Mouse (Mus musculus) granulocyte monocyte progenitor cell, adult 5-6 weeks (primary cell): ENCODE measurements around the gene Fam83c. TPM values are rescaled to one million over a fixed set of nuclear protein-coding genes. Genes with fewer than 3 reads are reported as not detected.

Experiments used
- ATAC-seq: replicated peaks from 2 replicates; pipeline ENCODE4 v1.8.0; 2016; ENCODE audit warnings: mild to moderate bottlenecking, moderate TSS enrichment, inconsistent platforms; ENCODE audit not compliant: poor library complexity, severe bottlenecking
- total RNA-seq, 2 experiments: library from RNA; stranded (forward) in 1 of 2; stranded (reverse) in 1 of 2; fragments of 200-712, 200-1000 nt in 1 of 2; fragments of >200 nt in 1 of 2; fragmentation: Nextera tagmentation in 1 of 2; gene quantifications; 2 replicates each; pipeline ENCODE4 v1.2.3; 2014 to 2017

The Fam83c gene
- total RNA-seq, 2 experiments from 2014 or later = not detected

DNA sequence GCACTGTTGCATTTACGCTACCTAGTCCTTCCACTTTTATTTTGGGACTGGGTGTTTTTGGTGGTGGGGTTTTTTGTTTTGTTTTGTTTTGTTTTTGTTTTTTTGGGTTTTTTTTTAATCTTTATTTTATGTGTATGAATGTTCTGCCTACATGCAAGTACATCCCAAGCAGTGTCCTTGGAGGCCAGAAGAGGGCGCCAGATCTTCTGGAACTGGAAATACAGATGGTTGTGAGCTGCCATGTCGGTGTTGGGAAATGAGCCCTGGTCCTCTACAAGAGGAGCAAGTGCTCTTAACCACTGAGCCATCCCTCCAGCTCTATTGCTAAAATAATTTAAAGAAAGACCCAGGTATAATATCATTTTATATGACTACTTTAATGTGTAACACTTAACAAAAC, 31.9 kb downstream of the Fam83c start:
- ATAC-seq = no peak; the same call in 1 of the 2 replicates

DNA sequence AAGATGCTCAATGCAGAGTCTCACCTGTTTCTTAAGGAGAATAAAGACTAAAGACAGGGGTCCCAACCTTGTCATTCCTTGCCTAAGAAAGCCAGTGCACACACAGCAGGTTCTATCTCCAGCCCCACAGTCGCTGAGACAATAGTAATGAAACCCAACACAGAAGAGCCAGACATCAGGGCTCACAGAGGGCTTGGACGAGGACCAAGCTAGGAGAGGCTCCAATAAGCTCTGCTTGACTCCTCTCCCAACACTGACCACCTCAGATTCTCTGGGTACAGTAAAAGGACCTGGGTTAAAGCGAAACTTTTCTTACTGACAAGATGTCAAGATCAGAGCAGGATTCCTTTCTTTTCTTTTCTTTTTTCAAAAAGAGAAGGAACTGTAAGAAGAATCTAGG, 36.0 kb downstream of the Fam83c start:
- ATAC-seq = no peak

DNA sequence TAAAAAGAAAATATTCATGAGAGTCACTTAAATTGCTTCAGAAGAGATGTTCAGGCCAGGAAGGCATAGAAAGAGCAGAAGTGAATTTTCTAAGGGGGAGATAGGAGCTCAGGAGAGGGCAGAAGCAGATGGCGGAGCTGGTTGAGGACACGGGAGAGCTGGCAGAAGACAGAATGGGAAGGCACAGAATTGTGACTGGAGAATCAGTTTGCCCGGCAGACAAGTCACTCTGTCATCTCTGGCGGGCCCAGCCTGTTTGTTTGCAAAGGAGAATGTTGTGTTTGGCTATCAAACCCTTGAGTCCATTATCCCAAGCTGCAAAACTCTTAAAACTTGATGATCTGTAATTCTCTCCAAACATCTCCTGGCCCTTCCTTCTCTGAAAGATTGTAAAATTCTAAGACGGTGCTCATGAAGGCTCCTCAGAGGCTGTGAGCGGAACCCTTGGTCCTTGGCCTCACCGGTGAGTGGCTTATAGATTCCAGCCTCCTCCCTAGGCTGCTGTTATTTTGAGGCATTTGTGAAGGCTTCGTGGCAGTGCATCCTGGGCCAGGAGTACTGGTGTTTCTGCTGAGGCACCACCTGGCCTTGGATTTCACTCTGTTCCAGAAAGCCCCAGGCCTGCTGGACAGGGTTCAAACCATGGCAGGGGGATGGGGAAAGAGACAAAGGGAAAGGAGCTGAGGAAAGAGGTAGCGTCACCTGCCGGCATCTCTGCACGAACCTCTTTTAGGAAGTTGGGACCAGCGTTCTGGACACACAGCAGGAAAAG, 39.8 kb downstream of the Fam83c start:
- no peak for ATAC-seq

DNA sequence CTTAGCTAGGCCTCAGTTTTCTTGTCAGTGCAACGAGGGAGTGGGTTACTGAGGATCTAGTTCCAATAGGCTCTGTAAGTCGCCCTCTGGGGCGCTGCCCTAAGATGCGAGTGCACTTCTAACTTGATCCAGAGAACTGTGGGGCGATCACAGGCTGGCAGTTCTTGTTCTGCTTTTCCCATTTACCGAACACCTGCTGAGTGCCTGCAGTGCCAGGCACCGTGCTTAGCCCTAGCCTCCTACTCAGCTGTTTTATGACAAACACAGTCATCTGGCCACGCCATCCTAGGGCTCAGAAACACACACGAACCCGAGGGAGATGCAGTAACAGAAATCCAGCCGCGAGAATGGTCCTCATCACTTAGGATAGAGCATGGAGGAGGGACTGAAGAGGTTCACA, 41.8 kb downstream of the Fam83c start:
- 0 out of 2 replicates have a peak, but pooled peaks have one; percentile 33 for ATAC-seq

DNA sequence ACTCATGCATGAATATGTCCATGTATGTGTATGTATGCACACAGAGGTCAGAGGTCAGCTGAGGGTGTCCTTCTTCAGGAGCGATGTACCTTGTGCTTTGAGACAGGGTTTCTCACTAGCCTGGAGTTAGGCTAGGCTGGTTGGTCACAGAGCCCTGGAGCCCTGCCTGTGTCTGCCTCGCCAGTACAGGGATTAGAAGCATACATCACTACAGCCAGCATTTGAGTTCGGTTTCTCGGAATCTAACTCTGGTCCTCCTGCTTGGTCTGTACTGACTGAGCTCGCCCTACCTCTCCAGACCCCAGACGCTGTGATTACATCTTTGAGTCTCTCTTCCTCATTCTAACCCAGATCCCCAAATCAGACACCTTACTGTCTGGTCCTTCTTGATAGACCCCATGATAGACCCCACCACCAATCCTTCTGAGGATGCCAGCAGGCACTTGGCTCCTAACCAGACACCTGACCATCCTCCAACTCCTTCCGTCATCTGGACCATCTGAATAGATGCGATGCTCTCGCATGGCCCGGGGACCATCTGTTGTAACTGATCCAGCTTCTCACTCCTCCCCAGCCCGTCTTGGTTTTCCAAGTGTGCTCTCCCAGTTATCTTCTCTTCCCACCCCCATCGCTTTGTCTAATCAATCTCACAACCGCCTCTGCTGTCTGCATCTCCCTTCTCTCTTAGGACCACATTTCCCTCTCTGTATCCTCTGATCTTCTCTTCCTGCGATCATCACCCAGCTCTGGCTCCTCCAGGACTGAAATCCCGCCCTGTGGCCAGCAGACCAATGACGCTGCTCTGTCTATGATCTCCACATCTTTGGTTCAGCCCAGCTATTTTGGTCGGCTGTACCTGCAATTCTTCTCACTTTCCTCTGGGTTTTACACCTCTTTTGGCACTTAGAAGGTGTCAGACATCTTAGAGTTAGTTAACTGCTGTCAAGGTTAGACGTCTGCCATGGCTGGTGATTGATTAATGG, 46.4 kb downstream of the Fam83c start:
- no peak for ATAC-seq

DNA sequence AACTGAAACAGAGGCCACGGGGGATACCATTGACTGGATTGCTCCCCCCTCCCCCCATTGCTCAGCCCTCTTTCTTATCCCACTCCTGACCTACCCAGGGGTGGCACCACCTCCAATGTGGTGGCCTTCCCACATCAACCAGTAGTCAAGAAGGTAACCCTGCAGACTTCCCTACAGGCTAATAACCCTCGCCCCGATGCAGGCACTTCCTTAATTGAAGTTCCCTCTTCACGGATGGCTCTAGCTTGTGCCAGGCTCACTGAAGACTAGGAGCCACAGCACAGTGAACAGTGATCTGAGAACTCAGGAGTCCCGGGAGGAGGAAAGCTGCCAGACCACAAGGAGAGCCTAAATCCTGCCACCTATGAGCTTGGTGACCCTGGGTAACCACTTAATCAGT, 47.7 kb downstream of the Fam83c start:
- ATAC-seq = peak; percentile 77

DNA sequence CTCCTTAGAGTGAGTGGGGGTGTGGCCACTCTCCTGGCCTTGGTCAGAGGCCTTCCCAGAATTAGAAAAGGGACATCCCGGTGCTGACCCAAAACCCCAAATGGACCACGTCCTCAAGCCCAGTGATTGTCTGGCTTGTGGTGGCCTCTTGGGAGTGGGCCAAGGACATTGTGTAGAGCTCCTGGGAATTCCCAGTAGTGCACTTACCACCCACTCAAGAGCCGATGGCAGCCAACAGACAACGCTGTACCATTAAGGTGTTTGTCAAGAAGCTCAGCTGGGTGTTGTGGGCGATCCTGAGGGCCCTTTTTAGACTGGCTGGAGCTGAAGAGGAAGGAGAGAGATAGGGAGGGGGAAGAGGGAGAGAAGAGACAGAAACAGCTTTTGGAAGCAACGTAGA, 50.1 kb downstream of the Fam83c start:
- no peak for ATAC-seq

DNA sequence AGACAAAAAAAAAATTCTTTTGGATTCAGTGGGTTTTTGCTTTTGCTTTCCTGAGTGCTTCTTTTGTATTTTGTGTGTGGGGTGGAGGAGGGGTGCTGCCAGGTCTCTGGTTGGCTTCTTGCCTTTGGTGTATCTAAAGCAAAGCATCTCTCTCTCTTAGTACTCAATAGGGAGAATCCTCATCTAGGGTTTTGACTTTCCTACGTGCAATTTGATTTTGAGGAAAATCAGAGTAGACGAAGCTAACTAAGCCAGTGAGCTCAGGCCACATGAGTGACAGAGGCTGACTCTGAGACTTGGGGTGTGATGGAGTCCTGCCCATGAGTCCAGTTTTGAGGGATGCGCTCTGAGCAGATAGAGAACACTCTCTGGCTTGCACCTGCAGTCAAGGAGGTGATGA, 55.1 kb downstream of the Fam83c start:
- no peak for ATAC-seq

DNA sequence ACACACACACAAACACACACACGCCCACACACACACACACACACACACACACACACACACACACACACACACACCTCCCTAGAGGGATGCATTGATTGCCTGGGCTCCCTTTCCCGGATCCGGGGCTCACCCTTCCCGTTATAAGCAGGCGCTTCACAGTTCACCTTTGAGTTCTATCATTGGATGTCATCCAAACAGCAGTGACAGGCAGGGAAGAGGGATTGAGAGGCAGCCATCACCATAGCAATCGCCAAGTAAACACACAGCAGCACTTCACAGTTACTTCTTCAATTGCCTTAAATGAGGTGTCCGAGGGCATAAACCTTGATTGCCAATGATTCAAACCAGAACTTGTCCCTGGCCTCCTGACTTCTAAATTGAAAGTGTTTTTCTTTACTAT, 55.6 kb downstream of the Fam83c start:
- ATAC-seq = no peak

DNA sequence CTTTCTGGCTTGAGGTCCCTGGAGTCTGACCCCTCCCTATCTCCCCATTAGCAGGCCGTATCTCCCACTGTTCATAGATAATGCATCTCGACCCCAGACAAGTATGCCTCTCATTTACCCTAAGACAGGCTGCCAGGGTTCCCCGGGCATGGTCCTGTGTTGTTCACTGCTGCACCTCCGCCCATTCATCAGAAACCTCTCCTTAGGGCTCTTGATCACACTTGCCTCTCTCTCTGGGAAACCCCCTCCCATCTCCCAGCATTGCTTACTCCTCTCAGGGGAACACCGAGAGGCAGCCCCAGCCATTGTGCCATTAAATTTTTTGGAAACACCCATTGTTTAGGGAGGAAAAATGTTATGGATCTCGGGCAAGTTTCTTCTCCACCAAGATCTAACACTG, 56.6 kb downstream of the Fam83c start:
- no peak for ATAC-seq

DNA sequence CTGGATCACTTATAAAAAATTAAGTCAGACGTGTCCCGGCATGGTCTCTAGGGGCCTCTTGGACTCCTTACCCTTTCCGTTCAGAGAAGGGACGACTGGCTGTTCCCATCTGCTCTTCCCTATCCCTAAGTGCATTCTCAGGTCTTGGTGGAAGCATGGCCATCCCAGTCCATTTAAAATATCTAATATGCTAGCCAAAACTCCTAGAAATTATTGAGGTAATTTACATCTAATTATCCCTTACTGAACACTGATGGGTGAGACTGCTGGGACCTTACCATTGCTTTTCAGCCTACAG, 57.0 kb downstream of the Fam83c start:
- ATAC-seq = no peak

Other genes with a start within 250 kb of the Fam83c start
- gene Gss, start 242.0 kb downstream of the Fam83c start, total RNA-seq (2014; fragmentation: Nextera tagmentation) = 17.0 and 18.2 TPM in 2 replicates
- gene Gss, start 242.0 kb downstream of the Fam83c start, total RNA-seq (2017) = 16.7 and 21.6 TPM in 2 replicates
- 0.37 TPM in 1 of 2 replicates, not detected in the other for gene Myh7b, start 223.6 kb downstream of the Fam83c start, total RNA-seq (2014; fragmentation: Nextera tagmentation)
- gene Myh7b, start 223.6 kb downstream of the Fam83c start, total RNA-seq (2017) = not detected in 2 replicates
- 106 and 107 TPM in 2 replicates for gene Trpc4ap, start 142.5 kb downstream of the Fam83c start, total RNA-seq (2014; fragmentation: Nextera tagmentation)
- gene Trpc4ap, start 142.5 kb downstream of the Fam83c start, total RNA-seq (2017) = 76.1 and 89.2 TPM in 2 replicates
- gene Edem2, start 105.4 kb downstream of the Fam83c start, total RNA-seq (2014; fragmentation: Nextera tagmentation) = 74.9 and 81.9 TPM in 2 replicates
- gene Edem2, start 105.4 kb downstream of the Fam83c start, total RNA-seq (2017) = 71.6 and 73.7 TPM in 2 replicates
- gene Gm17581, start 99.0 kb downstream of the Fam83c start, total RNA-seq (2014; fragmentation: Nextera tagmentation) = not detected in 2 replicates
- not detected in 2 replicates for gene Gm17581, start 99.0 kb downstream of the Fam83c start, total RNA-seq (2017)
- 0.88 and 3.3 TPM in 2 replicates for gene Procr, start 83.7 kb downstream of the Fam83c start, total RNA-seq (2014; fragmentation: Nextera tagmentation)
- gene Procr, start 83.7 kb downstream of the Fam83c start, total RNA-seq (2017) = 1.1 and 1.6 TPM in 2 replicates
- gene Mmp24, start 59.5 kb downstream of the Fam83c start, total RNA-seq (2014; fragmentation: Nextera tagmentation) = not detected in 2 replicates
- not detected in 2 replicates for gene Mmp24, start 59.5 kb downstream of the Fam83c start, total RNA-seq (2017)
- gene BC029722, start 15.4 kb downstream of the Fam83c start, total RNA-seq (2014; fragmentation: Nextera tagmentation) = 16.6 and 25.7 TPM in 2 replicates
- gene BC029722, start 15.4 kb downstream of the Fam83c start, total RNA-seq (2017) = 10.1 and 11.5 TPM in 2 replicates
- 181 and 258 TPM in 2 replicates for gene Eif6, start 7.9 kb downstream of the Fam83c start, total RNA-seq (2014; fragmentation: Nextera tagmentation)
- gene Eif6, start 7.9 kb downstream of the Fam83c start, total RNA-seq (2017) = 64.0 and 142 TPM in 2 replicates
- 37.9 and 39.5 TPM in 2 replicates for gene Uqcc1, start 95.5 kb upstream of the Fam83c start, total RNA-seq (2014; fragmentation: Nextera tagmentation)
- gene Uqcc1, start 95.5 kb upstream of the Fam83c start, total RNA-seq (2017) = 66.6 and 71.5 TPM in 2 replicates
- gene Gm15557, start 105.9 kb upstream of the Fam83c start, total RNA-seq (2014; fragmentation: Nextera tagmentation) = not detected in 2 replicates
- not detected in 2 replicates for gene Gm15557, start 105.9 kb upstream of the Fam83c start, total RNA-seq (2017)
- gene Gdf5, start 110.5 kb upstream of the Fam83c start, total RNA-seq (2014; fragmentation: Nextera tagmentation) = not detected in 2 replicates
- gene Gdf5, start 110.5 kb upstream of the Fam83c start, total RNA-seq (2017) = not detected in 2 replicates
- 33.3 and 44.4 TPM in 2 replicates for gene Cep250, start 121.6 kb upstream of the Fam83c start, total RNA-seq (2014; fragmentation: Nextera tagmentation)
- gene Cep250, start 121.6 kb upstream of the Fam83c start, total RNA-seq (2017) = 39.0 and 41.6 TPM in 2 replicates
- 1.4 TPM in 1 of 2 replicates, not detected in the other for gene 6430550D23Rik, start 173.1 kb upstream of the Fam83c start, total RNA-seq (2014; fragmentation: Nextera tagmentation)
- gene 6430550D23Rik, start 173.1 kb upstream of the Fam83c start, total RNA-seq (2017) = 0.30 TPM in 1 of 2 replicates, not detected in the other
- 184 and 197 TPM in 2 replicates for gene Ergic3, start 173.2 kb upstream of the Fam83c start, total RNA-seq (2014; fragmentation: Nextera tagmentation)
- 78.5 and 96.2 TPM in 2 replicates for gene Ergic3, start 173.2 kb upstream of the Fam83c start, total RNA-seq (2017)
- gene Fer1l4, start 218.1 kb upstream of the Fam83c start, total RNA-seq (2014; fragmentation: Nextera tagmentation) = not detected in 2 replicates
- not detected in 2 replicates for gene Fer1l4, start 218.1 kb upstream of the Fam83c start, total RNA-seq (2017)
- 0.49 and 8.3 TPM in 2 replicates for gene Spag4, start 230.3 kb upstream of the Fam83c start, total RNA-seq (2014; fragmentation: Nextera tagmentation)
- 1.5 and 4.8 TPM in 2 replicates for gene Spag4, start 230.3 kb upstream of the Fam83c start, total RNA-seq (2017)